Mouse (Mus musculus) kidney, embryonic 15.5 days (tissue): ENCODE measurements at regions not wholly inside any gene's neighbourhood (a gene's known extent, or its start where the extent isn't known, plus 50 kb on each side); places are given as distances from the start of the nearest gene placed in this dataset.

ENCODE experiments used
- ATAC-seq: fragments of 200-750 bp; cut with Nextera tagmentation; replicated peaks from 2 replicates; pipeline ENCODE4 v1.8.0; 2017; ENCODE audit warnings: moderate TSS enrichment; ENCODE audit not compliant: low FRiP score
- H3K27ac ChIP-seq: fragments of 300-500 bp; sonication (generic); 2 replicates; pipeline ENCODE4 v1.5.1; 2015; ENCODE audit warnings: mild to moderate bottlenecking, inconsistent platforms
- H3K27me3 ChIP-seq: fragments of 300-500 bp; sonication (generic); 2 replicates; pipeline ENCODE4 v1.6.1; 2015; ENCODE audit warnings: inconsistent platforms
- H3K36me3 ChIP-seq: fragments of 300-500 bp; sonication (generic); 2 replicates; pipeline ENCODE4 v1.6.1; 2015; ENCODE audit warnings: inconsistent platforms
- H3K4me1 ChIP-seq: fragments of 300-500 bp; sonication (generic); 2 replicates; pipeline ENCODE4 v1.6.1; 2015; ENCODE audit warnings: inconsistent platforms
- H3K4me2 ChIP-seq: fragments of 300-500 bp; sonication (generic); 2 replicates; pipeline ENCODE4 v1.6.1; 2015; ENCODE audit warnings: moderate library complexity, mild to moderate bottlenecking, inconsistent platforms
- H3K4me3 ChIP-seq: fragments of 300-500 bp; sonication (generic); replicated peaks from 2 replicates; pipeline ENCODE4 v1.5.1; 2015; ENCODE audit warnings: mild to moderate bottlenecking, inconsistent platforms
- H3K9ac ChIP-seq: fragments of 300-500 bp; sonication (generic); 2 replicates; pipeline ENCODE4 v1.6.1; 2015; ENCODE audit warnings: mild to moderate bottlenecking, inconsistent platforms
- H3K9me3 ChIP-seq: fragments of 300-500 bp; sonication (generic); replicated peaks from 2 replicates; pipeline ENCODE4 v1.6.1; 2016; ENCODE audit warnings: inconsistent platforms
- WGBS: fragments of 180-500 bp; shearing (Covaris S2); methylation state at CpG from one replicate; pipeline ENCODE4 v1.1.7; 2015; ENCODE audit warnings: mixed read lengths; 5-methylcytosine and 5-hydroxymethylcytosine counted together

DNA sequence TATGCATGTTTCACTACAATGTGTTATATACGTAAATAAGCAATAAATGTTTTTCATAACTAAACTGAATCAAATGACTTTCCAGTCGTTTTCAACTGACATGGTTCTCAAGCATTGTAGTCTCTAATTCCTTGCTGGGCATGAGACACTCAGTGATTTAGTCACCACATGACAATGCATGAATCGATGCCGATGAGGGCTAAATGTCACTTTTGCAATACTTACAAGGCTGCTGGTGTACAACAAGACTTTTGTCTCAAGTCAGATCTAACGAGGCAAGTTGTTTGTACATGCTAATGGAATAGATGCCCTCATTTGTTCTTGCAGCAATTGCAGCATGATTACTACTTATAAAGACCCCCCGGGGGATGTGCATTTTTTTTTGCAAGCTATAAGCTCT lies 120.2 kb upstream of the Ifne start:
- no peaks in the 10 kb centered on the region for H3K27me3 ChIP-seq
- ATAC-seq = no peak
- no peaks in the 10 kb centered on the region for H3K36me3 ChIP-seq
- no peak overlapping the region for H3K4me3 ChIP-seq
- no peaks in the 10 kb centered on the region for H3K9me3 ChIP-seq
- 84% methylated on average over 6 of the region's 6 CpGs for WGBS
- H3K4me2 ChIP-seq = no peak overlapping the region
- H3K4me1 ChIP-seq = no peaks in the 10 kb centered on the region
- H3K9ac ChIP-seq = no peak overlapping the region
- no peak overlapping the region for H3K27ac ChIP-seq

DNA sequence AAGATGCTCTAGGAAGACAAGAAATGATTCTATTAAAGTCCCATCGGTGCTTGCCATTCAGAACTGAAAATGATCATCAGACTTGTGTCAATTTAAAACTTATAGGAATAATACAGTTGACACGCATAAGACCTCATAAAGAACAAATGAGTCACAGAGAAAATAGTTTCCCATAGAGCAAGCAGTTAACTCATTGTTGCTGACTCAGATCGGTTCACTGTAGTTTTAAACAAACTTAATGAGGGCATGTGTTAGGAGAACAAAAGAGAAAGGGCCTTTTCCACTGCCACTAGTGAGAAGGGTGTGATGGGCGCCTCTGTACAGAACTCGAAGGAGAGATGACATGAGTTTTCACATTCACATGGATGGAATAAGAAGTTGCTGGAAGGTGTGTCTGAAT lies 118.3 kb upstream of the Ifne start:
- WGBS = 88% methylated on average over 5 of the region's 5 CpGs
- H3K4me3 ChIP-seq = no peak overlapping the region
- ATAC-seq = no peak
- H3K9ac ChIP-seq = no peak overlapping the region
- H3K4me1 ChIP-seq = no peaks in the 10 kb centered on the region
- H3K27me3 ChIP-seq = no peaks in the 10 kb centered on the region
- H3K9me3 ChIP-seq = no peaks in the 10 kb centered on the region
- no peak overlapping the region for H3K27ac ChIP-seq
- H3K36me3 ChIP-seq = no peaks in the 10 kb centered on the region
- no peak overlapping the region for H3K4me2 ChIP-seq

DNA sequence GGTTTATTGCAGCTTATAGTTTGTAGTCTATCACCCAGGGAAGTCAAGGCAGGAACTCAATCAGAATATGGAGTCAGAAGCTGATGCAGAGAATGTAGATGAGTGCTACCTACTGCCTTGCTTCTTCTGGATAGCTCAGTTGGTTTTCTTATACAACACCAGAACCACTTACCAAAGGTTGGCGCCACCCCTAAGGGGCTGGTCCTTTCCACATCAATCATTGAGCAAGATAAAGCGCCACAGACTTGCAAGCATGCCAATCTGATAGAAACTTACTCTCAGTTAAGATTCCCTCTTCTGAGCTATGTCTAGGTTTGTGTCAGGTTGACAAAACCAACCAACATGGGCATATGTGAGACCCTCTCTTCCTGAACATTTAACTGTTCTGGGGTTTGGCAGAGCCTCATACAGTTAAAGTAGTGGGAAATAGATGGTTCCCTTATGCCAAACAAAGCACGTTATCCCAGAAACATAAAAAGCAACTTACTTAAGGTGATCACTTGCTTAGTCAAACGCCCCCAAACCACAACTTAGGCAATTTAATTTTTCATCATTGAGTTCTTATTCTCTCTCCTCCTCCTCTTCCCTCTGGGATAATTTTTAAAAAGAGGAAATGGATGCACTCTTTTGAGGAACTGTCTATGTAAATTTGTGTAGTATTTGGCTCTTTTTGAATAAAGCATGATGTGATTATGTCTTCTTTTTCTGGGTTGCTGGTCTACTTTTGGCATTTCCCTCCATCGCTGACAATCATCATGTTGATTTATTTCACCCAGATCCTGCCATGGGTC lies 115.3 kb upstream of the Ifne start:
- H3K4me2 ChIP-seq = no peak overlapping the region
- 81% methylated on average over 5 of the region's 5 CpGs for WGBS
- no peak overlapping the region for H3K4me3 ChIP-seq
- no peak for ATAC-seq
- no peaks in the 10 kb centered on the region for H3K4me1 ChIP-seq
- no peak overlapping the region for H3K9ac ChIP-seq
- H3K9me3 ChIP-seq = no peaks in the 10 kb centered on the region
- no peaks in the 10 kb centered on the region for H3K27me3 ChIP-seq
- no peaks in the 10 kb centered on the region for H3K36me3 ChIP-seq
- H3K27ac ChIP-seq = no peak overlapping the region

DNA sequence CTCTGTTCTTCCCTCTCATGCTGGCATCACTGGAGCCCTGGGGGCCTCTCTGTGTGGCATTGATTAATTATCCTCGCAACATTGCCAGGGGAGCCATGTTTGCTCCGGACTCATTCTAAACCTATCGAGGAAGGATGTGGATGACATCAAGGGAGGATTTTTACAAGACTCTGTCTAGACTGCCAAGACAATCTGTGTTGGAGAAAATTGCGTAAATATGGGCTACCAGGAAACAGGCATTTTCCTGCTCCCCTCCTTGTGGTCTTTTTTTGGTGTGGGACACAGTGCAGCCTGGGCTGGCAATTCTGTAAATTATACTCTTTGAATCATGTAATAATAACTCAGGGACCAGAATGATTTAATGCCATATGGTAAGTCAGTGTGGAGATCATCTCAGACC lies 114.5 kb upstream of the Ifne start:
- Histone ChIP-seq H3K4me1 (no peaks in the 10 kb centered on the region), H3K27ac (no peak overlapping the region), H3K36me3 (no peaks in the 10 kb centered on the region), H3K9me3 (no peaks in the 10 kb centered on the region), H3K4me3 (no peak overlapping the region), H3K27me3 (no peaks in the 10 kb centered on the region), H3K9ac (no peak overlapping the region), H3K4me2 (no peak overlapping the region)
- no peak for ATAC-seq
- WGBS = 67% methylated on average over 4 of the region's 4 CpGs

DNA sequence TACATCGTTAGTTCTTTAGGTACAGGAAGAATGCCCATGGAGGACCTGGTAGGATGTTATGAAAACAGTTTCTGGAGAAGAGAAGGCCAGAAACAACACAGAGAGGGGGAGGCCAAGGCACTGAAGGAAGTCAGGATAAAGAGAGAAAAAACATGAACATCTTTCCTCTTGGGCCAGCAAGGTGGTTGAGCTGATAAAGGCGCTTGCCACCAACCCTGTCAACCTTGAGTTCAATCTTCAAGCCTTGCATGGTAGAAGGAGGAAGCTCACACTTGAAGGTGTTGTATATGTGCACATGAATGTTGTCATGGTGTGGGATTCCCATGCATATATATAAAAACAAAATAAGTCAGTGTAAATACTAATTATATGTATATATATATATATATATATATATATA lies 112.5 kb upstream of the Ifne start:
- ATAC-seq = no peak
- Histone ChIP-seq H3K9ac (no peak overlapping the region), H3K4me2 (no peak overlapping the region), H3K27me3 (no peaks in the 10 kb centered on the region), H3K27ac (no peak overlapping the region), H3K4me1 (no peaks in the 10 kb centered on the region), H3K4me3 (no peak overlapping the region), H3K9me3 (no peaks in the 10 kb centered on the region), H3K36me3 (no peaks in the 10 kb centered on the region)
- 92% methylated on average over 2 of the region's 2 CpGs for WGBS

DNA sequence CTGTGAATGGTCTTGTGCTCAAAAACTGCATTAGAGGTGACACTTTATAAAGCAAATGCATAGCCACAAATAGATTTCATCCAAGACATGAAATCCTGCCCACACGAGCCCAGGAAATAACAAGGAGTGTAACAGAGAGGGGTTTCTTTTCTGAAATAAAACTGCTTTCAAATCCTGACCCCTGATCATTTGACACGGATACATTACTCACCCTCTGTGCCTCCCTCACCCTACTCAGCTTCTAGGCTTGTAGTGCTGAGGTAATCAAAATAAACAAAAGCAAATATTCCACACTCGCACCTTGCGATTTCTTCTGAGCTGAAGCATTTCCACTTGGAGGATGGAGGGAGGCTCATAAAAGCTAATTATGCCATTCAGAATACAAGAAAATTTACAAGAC lies 108.4 kb upstream of the Ifne start:
- ATAC-seq = no peak
- H3K9ac ChIP-seq = no peak overlapping the region
- no peaks in the 10 kb centered on the region for H3K4me1 ChIP-seq
- H3K36me3 ChIP-seq = no peaks in the 10 kb centered on the region
- no peak overlapping the region for H3K4me2 ChIP-seq
- 18% methylated on average over 4 of the region's 4 CpGs for WGBS
- no peaks in the 10 kb centered on the region for H3K27me3 ChIP-seq
- H3K4me3 ChIP-seq = no peak overlapping the region
- H3K27ac ChIP-seq = no peak overlapping the region
- no peaks in the 10 kb centered on the region for H3K9me3 ChIP-seq

DNA sequence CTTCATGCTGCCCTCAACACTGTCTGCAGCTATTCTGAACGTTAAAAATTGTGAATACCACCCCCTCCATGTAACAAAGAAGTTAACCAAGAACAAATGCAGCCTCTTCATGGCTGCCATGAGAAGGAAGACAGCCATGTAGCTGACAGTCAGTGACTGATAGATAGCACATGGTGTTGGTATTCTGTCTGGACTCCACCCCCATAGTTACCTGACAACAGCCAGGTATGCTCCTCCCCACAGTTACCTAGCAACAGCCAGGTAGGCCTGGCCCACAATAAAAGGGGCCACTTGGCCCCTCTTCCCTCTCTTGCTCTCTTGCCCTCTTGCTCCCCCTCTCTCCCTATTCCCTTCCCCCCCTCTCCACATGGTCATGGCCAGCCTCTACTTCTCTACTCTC lies 107.1 kb upstream of the Ifne start:
- H3K36me3 ChIP-seq = no peaks in the 10 kb centered on the region
- no peaks in the 10 kb centered on the region for H3K27me3 ChIP-seq
- H3K4me1 ChIP-seq = no peaks in the 10 kb centered on the region
- WGBS = 68% methylated on average over 1 of the region's 1 CpGs
- H3K4me3 ChIP-seq = no peak overlapping the region
- H3K4me2 ChIP-seq = no peak overlapping the region
- H3K27ac ChIP-seq = no peak overlapping the region
- ATAC-seq = no peak
- no peaks in the 10 kb centered on the region for H3K9me3 ChIP-seq
- no peak overlapping the region for H3K9ac ChIP-seq

DNA sequence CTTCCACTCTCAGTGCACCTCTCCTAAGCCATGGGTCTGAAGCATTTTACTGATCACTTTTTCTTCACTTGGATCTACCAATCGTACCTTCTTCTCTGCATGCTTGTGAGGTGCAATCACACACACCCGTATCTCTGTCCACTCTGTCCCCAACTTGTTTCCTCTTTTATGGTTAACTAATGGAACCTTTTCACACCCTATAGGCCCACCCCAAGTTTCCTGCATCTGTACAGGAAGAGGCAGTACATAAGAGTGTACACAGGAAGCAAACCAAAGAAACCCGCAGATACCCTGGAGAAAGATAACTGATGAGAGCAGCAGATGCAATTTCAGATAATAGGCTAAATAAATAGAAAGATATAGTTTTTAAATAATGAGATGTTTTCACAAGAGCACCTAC lies 102.5 kb upstream of the Ifne start:
- H3K36me3 ChIP-seq = no peaks in the 10 kb centered on the region
- H3K4me1 ChIP-seq = no peaks in the 10 kb centered on the region
- 76% methylated on average over 3 of the region's 3 CpGs for WGBS
- H3K4me2 ChIP-seq = no peak overlapping the region
- no peak for ATAC-seq
- no peaks in the 10 kb centered on the region for H3K27me3 ChIP-seq
- H3K27ac ChIP-seq = no peak overlapping the region
- H3K9ac ChIP-seq = no peak overlapping the region
- H3K9me3 ChIP-seq = no peaks in the 10 kb centered on the region
- H3K4me3 ChIP-seq = no peak overlapping the region

DNA sequence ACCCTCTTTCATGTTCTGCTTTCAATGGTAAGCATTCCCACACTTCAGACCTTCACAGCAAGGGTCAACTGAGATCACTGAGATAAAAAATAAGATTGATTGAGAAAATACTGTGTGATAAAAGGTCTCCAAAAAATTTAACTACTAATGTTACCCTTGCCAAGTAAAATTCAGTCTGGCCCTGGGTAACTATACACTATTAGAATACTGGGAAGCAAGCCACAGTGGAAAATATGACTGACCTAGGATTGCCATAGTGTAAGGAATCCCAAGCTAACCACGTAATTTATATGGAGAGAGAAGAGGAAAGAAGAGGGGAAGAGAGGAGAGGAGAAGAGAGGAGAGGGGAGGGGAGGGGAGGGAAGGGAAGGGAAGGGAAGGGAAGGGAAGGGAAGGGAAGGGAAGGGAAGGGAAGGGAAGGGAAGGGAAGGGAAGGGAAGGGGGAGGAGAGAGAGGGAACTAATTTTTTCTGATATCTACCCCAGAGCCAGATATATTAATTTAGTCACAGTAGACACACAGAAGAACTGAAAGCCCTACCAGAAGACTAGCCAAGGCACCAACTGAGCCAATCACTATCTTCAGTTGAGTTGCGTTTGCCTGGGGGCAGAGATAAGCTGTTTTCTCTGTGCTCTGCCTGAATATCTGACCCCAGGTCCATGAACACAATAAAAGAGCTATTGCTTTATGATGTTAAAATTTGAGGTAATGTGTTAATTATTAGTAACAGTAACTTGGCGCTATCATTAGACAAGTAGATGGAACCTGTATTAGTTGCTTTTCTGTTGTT lies 97.3 kb upstream of the Ifne start:
- Histone ChIP-seq H3K9me3 (no peaks in the 10 kb centered on the region), H3K4me3 (no peak overlapping the region), H3K27ac (no peak overlapping the region), H3K36me3 (no peaks in the 10 kb centered on the region), H3K4me2 (no peak overlapping the region), H3K4me1 (no peaks in the 10 kb centered on the region), H3K27me3 (no peaks in the 10 kb centered on the region), H3K9ac (no peak overlapping the region)
- 79% methylated on average over 3 of the region's 3 CpGs for WGBS
- ATAC-seq = no peak

DNA sequence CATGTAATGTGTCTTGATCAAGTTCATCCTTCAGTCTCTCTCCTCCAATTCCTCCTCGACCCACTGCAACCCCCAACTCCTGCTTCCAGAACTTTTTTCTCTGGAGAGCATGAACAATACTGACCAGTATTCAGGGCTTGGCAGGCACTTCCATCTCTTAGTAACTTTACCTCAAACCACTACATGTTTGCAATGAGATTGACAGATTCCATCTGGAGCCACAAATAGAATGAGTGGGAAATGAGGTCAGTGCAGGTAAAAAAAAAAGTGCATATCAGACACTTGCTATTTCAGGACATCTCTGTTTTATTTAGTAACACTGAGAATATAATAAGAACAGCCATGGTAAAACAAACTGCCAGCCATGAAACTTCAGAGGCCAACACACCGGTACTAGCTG lies 94.5 kb upstream of the Ifne start:
- no peaks in the 10 kb centered on the region for H3K36me3 ChIP-seq
- ATAC-seq = no peak
- H3K27me3 ChIP-seq = no peaks in the 10 kb centered on the region
- H3K4me3 ChIP-seq = no peak overlapping the region
- H3K4me1 ChIP-seq = no peaks in the 10 kb centered on the region
- H3K4me2 ChIP-seq = no peak overlapping the region
- H3K9me3 ChIP-seq = no peaks in the 10 kb centered on the region
- no peak overlapping the region for H3K27ac ChIP-seq
- WGBS = 86% methylated on average over 2 of the region's 2 CpGs
- no peak overlapping the region for H3K9ac ChIP-seq

DNA sequence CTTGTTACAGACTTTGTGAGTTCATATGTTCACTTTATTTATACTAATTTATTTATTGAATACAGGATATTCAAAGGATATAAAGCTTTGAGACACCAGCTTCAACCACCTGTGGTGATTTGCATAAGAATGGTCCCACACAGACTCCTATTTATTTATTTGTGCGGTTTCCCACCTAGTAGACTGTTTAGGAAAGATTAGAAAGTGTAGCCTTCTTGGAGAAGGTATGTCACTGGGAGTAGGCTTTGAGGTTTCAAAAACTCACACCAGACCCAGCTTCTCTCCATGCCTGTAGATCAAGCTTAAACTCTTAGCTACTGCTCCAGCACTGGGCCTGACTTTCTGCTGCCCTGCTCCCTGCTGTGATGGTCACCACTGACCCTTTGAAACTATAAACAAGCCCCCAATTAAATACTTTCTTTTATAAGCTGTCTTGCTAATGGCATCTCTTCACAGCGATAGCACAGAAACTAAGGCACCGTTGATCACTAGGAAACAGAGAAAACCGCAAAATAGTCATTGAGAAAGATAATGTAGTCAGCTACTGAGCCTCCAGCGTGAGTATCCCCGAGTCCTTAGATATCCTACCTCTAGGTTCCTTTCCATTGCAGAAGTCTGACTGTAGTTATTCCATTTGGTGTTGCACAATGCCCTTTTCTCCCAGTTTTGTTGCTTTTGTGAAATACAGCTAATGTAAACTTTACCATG lies 89.3 kb upstream of the Ifne start:
- no peak overlapping the region for H3K4me3 ChIP-seq
- H3K36me3 ChIP-seq = no peaks in the 10 kb centered on the region
- H3K4me1 ChIP-seq = no peaks in the 10 kb centered on the region
- no peak for ATAC-seq
- H3K9me3 ChIP-seq = no peaks in the 10 kb centered on the region
- no peak overlapping the region for H3K27ac ChIP-seq
- H3K4me2 ChIP-seq = no peak overlapping the region
- WGBS = 50% methylated on average over 6 of the region's 6 CpGs
- no peak overlapping the region for H3K9ac ChIP-seq
- no peaks in the 10 kb centered on the region for H3K27me3 ChIP-seq

DNA sequence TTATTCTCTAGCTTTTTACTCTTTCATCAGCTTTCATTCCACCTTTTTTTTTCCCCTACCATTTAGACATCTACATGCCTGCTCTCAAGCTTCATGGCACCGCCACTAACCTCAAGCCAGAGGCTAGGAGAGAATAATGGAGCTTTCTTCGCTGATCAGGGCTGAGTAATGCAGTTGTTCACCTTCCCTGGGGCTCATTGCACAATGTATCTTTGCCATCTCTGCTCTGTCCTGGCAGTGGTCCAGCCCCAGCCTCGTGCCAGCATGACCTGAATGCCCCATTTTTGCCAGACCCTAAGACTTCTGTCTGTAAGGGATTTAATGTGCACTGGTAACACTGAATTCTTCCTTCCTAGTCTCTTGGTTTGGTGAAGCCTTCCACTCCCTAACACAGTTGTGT lies 79.6 kb upstream of the Ifne start:
- Histone ChIP-seq H3K4me1 (no peaks in the 10 kb centered on the region; the same call in 1 of the 2 replicates), H3K9me3 (no peaks in the 10 kb centered on the region), H3K9ac (no peak overlapping the region), H3K36me3 (no peaks in the 10 kb centered on the region), H3K27me3 (no peaks in the 10 kb centered on the region), H3K4me2 (no peak overlapping the region), H3K4me3 (no peak overlapping the region), H3K27ac (no peak overlapping the region)
- no peak for ATAC-seq
- 75% methylated on average over 3 of the region's 3 CpGs for WGBS
